Mouse (Mus musculus): ENCODE results near the gene Gpr146. TPM values are rescaled to one million over a fixed set of nuclear protein-coding genes. Genes with fewer than 3 reads are reported as not detected.
"Not testable (repeated sequence)": the region's sequence is repeated elsewhere in the genome, so short reads cannot be mapped to it uniquely, and the experiment has no call there.

The Gpr146 gene
- total RNA-seq, 2 experiments from 2014 or later = 12.5 to 13.9 TPM

DNA sequence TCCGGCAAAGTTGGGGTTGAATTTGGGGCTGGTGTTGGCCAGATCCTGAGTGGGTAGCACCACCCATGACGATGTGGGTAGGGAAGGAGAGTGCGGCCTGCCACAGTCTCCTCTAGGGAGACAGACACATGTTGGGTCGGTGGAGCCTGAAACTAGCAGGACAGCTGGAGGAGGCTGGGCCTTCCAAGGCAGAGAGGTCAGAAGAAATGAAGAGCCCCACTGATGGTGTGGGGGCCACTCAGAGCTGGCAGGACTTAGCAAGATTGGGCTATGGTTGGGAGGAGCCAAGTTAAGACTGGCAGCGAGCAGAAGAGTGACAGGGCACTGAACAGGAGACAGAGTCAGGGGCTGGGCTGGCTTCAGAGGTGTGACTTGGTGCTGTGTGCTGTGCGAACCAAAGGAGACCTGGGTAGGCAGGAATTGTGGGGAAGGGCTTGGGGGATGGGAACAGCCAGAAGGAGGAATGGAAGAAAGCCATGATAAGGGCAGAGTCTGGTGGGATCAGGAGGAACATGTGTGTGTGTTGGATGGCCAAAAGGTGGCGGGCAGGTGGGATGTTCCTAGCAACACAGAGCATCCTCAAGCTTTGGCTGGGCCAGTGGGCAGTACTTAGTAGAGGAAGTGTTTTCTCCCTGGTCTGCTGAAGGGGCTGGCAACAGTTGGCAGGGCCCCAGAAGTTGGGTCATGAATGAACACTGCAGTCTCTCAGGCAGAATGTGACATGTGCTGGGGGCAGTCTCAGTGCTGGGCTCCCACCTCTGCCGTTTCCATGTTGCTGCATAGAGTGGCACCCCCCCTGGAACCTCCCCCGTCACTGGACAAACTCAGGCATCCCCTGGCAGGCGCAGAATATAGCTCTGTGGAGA is 10.1 kb downstream of the Gpr146 start:
- DNase-seq (ENCODE audit: extremely low spot score in 1 of 2, low spot score in 2 of 2) = no peak
- Histone ChIP-seq H3K4me3 (no peak overlapping the region), H3K27ac (peak overlapping the region; percentile 89)
- no peak for TF ChIP-seq CTCF (IDR thresholded peaks at IDR 0.05)
- intact Hi-C loops (cut with DNase I) = no loop called here

DNA sequence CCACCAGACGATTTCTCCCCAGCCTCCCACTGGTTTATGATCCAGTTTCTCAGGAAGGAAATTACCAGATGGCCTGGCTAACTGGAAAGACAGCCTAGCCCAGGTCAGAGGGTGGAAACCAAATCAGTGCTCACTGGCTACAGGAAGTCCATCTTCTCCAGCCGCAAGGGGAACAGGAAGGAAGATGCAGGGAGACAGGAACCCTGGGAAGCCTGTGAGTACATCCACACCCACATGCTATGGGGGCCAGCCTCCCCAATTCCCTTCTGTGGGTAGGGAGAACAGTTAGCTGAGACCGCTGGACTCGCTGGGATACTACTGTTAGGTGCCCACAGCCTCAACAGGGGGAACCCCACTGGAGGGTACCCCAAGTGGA is 10.7 kb downstream of the Gpr146 start:
- no peak for TF ChIP-seq CTCF (IDR thresholded peaks at IDR 0.05)
- DNase-seq (ENCODE audit: extremely low spot score in 1 of 2, low spot score in 2 of 2) = no peak
- Histone ChIP-seq H3K27ac (peak overlapping the region; percentile 89), H3K4me3 (no peak overlapping the region)
- intact Hi-C loops (cut with DNase I) = no loop called here

DNA sequence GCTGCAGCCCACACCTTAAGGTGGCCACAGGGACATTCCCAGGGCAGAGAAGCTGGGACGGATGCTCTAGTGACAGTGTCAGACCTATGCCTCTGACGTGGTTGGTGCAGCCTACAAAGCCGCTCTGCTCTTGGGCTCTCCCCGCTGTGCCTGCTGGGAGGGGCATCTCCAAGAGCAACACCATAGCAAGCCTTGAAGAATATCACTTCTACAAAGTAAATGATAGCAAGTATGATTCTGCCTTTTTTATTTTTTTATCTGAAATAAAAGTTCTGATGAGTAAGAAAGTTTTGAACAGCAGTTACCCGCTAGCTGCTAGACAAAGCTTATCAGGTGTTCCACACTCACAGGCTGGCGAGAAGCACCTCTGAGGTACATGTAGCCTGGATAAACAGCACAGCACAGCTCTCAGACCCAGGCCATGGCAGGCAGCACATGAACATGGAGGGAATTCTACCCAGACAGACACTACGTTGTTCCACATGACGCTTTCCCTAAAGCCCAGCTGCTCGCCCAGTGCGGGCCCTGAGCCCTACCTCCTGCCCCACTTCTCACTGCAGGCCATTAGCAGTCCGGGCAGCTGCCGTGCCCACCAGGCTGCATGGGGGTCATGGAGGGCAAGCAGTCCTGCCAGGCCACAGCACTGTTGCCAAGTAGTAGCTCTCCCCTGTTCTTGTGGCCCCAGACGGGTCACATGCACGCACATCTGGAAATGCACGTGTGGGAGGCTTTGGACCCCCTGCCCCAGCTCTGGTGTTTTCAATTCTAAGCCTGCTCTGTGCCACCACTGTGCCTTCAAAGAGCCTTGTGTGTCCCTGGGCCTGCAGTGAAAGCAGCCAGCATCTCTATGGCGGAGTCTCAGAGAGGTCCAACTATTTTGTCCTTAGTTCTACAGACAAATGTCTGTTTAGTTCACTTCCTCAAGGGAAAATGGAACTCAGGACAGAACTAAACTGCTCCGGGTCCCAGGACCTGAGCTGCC is 11.5 kb downstream of the Gpr146 start:
- no peak overlapping the region for H3K4me3 ChIP-seq
- intact Hi-C loops (cut with DNase I) = no loop called here
- H3K27ac ChIP-seq = peak overlapping the region; percentile 89
- no peak for TF ChIP-seq CTCF (IDR thresholded peaks at IDR 0.05)
- DNase-seq (ENCODE audit: extremely low spot score in 1 of 2, low spot score in 2 of 2) = no peak

DNA sequence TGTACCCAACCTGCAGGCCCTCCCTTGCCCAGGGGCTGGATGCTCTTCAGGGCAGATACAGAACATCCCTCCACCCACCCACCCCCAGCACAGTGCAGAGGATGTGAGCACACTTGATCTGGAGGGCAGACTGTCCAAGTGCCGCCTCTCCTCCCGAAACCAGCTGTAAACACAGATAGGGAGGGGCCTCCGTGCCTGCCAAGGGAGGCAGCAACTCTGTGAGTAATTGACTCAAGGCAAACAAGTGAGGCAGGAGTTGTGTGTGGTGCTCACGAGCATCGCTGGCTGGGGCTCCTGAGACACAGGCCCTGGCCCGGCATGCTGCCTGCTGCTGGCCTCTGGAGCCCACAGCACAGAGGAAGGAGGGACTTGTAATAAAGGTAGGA is 12.2 kb downstream of the Gpr146 start:
- peak; percentile 37 to 51 for DNase-seq (ENCODE audit: extremely low spot score in 1 of 2, low spot score in 2 of 2)
- TF ChIP-seq CTCF (IDR thresholded peaks at IDR 0.05) = no peak
- intact Hi-C loops (cut with DNase I) = no loop called here
- Histone ChIP-seq H3K27ac (peak overlapping the region; percentile 89), H3K4me3 (0 out of 2 replicates have a peak overlapping the region, but pooled peaks have one; percentile 23)

DNA sequence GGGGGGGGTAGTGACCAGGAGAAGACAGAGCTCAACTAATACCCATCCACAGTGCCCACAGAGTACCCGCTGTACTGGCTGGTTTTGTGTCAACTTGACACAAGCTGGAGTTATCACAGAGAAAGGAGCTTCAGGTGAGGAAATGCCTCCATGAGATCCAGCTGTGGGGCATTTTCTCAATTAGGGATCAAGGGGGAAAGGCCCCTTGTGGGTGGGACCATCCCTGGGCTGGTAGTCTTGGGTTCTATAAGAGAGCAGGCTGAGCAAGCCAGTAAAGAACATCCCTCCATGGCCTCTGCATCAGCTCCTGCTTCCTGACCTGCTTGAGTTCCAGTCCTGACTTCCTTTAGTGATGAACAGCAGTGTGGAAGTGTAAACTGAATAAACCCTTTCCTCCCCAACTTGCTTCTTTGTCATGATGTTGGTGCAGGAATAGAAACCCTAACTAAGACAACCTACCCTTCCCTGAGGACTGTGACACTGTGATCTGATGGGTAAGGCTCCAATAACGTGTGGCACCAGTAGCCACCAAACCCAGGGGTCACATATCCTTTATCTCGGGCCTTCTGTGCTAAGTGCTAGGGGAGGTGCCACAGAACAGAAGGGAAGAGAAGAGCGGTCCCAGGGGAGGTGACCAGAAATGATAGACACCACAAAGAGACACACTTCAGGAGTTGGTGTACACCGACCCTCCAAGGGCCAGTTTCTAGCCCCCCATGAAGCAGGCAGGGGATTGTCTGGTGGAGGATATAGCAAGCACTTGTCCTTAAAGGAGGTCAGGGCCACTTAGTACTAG is 13.0 kb downstream of the Gpr146 start:
- intact Hi-C loops (cut with DNase I); DNase-seq (ENCODE audit: extremely low spot score in 1 of 2, low spot score in 2 of 2); H3K4me3 ChIP-seq: not testable (repeated sequence)
- peak overlapping the region; percentile 89 for H3K27ac ChIP-seq

DNA sequence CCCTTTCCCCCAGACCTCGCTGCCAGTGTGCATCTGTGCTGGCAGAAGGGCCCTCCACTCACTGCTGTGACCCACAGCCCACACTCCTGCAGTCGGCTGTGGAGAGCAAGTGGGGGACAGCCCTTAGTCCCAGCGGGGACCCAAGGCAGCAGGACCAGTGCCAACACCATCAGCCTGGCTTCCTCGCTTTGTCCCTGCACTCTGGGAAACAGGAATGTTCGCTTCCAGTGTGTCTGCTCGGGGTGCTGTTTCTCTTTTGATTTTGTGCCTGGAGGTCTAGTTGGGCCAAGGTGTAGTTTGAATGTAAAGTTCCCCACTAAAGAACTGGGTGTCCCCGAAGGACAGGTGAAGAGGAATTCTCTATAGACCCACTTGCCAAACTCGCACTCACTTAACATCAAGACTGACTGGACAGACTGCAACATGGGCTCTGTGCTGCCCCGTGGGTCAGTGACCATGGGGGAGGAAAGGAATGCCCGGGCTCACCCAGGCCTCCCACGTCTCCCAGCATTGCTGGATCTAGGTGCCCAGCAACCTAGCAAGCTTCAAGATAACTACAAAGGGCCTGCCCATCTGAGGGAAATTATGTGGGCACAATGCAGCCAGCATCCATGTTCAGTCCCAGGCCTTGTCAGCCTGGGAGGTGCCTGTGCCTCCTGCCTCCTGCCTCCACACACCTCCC is 14.0 kb downstream of the Gpr146 start:
- intact Hi-C loops (cut with DNase I) = no loop called here
- no peak for DNase-seq (ENCODE audit: extremely low spot score in 1 of 2, low spot score in 2 of 2)
- H3K27ac ChIP-seq = peak overlapping the region; percentile 78
- H3K4me3 ChIP-seq = no peak overlapping the region
- no peak for TF ChIP-seq CTCF (IDR thresholded peaks at IDR 0.05)

DNA sequence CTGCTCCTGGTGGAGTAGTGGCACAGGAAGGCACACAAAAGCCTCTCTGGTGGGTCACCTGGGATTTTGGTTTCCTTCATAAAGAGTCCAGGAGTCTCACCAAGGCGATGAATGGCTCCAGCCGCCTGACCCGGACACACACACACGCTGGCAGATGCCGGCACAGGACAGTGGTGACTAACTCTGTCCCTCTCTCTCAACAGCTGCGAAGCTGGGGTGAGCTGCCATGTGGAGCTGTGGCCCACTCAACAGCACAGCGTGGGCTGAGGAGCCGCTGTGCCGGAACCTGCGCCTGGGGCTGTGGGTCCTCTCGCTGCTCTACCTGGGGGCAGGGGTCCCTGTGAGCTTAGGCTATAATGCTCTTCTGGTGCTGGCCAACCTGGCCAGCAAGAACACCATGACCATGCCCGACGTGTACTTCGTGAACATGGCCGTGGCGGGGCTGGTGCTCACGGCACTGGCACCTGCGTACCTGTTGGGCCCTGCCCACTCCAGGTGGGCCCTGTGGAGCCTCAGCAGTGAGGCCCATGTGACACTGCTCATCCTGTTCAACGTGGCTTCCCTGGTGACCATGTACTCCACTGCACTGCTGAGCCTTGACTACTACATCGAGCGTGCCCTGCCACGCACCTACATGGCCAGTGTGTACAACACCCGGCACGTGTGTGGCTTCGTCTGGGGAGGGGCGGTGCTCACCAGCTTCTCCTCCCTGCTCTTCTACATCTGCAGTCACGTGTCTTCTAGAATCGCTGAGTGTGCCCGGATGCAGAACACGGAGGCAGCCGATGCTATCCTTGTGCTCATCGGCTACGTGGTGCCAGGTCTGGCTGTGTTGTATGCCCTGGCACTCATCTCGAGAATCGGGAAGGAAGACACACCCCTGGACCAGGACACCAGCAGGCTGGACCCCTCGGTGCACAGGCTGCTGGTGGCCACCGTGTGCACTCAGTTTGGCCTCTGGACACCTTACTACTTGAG is 15.0 kb downstream of the Gpr146 start:
- intact Hi-C loops (cut with DNase I) = no loop called here
- no peak for TF ChIP-seq CTCF (IDR thresholded peaks at IDR 0.05)

DNA sequence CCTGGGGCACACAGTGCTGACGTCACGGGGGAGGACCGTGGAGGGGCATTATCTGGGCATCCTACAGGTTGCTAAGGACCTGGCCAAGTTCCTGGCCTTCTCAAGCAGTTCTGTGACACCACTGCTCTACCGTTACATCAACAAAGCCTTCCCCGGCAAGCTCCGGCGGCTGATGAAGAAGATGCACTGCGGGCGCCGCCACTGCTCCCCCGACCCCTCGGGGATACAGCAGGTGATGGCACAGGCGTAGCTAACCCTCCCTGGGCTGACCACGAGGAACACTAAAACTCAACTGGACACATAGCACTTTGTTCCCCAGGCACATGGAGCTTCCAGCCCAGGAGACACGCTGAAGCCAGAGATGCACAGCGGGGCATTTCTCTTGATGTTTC is 15.7 kb downstream of the Gpr146 start:
- Histone ChIP-seq H3K4me3 (no peak overlapping the region), H3K27ac (peak overlapping the region; percentile 78; the same call in 1 of the 2 replicates)
- TF ChIP-seq CTCF (IDR thresholded peaks at IDR 0.05) = no peak
- DNase-seq (ENCODE audit: extremely low spot score in 1 of 2, low spot score in 2 of 2) = no peak
- intact Hi-C loops (cut with DNase I) = no loop called here

More for the DNA sequence above, 15.0 kb downstream of the Gpr146 start:
- Histone ChIP-seq H3K4me3 (no peak overlapping the region), H3K27ac (peak overlapping the region; percentile 78)
- DNase-seq (ENCODE audit: extremely low spot score in 1 of 2, low spot score in 2 of 2) = no peak

DNA sequence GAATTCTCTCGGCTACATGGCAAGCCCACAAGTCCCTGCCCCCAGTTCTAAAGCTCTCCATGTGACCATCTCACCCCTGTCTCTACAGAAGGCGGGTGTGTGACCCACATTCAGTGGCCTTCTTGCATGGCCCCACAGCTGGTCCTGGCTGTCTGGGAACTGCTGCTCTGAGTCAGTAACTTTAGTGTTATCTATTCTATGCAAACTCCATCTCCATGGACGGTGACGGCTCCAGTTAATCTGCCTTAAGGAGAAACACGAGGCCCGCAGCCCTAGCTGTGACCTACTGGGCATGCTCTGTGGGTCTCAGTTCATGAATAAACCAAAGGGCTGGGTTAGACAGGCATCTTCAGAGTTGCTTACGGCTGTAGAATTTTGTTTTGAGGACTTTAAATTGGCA is 16.9 kb downstream of the Gpr146 start:
- intact Hi-C loops (cut with DNase I) = no loop called here
- H3K27ac ChIP-seq = peak overlapping the region; percentile 52; the same call in 1 of the 2 replicates
- DNase-seq (ENCODE audit: extremely low spot score in 1 of 2, low spot score in 2 of 2) = no peak
- TF ChIP-seq CTCF (IDR thresholded peaks at IDR 0.05) = no peak
- H3K4me3 ChIP-seq = no peak overlapping the region

DNA sequence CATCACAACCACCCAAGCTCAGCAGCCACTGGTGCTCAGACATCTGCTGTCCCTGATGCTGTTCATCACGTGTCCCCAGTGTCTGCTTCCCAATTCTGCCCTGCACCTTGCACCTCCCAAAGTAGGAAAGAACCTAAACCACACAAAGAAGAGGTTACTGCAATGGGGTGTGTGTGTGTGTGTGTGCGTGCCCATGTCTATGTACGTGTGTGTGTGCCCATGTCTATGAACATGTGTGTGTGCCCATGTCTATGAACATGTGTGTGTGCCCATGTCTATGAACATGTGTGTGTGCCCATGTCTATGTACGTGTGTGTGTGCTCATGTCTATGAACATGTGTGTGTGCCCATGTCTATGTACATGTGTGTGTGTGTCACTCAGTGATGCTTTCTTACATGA is 18.0 kb downstream of the Gpr146 start:
- no peak for TF ChIP-seq CTCF (IDR thresholded peaks at IDR 0.05)
- Histone ChIP-seq H3K4me3 (no peak overlapping the region), H3K27ac (no peak overlapping the region)
- intact Hi-C loops (cut with DNase I) = loop anchor here (5.0 kb wide), 1 partner anchor 62 kb away; no protein-coding TSS in a partner anchor
- no peak for DNase-seq (ENCODE audit: extremely low spot score in 1 of 2, low spot score in 2 of 2)
